Mouse (Mus musculus) cerebellum, adult 2 months (tissue): ENCODE data around the gene Spry1.

Experiments
- CTCF ChIP-seq: fragments of 200-500 bp; IDR thresholded peaks from 2 replicates; pipeline ENCODE4 v1.5.1; 2011; ENCODE audit warnings: low read depth, mild to moderate bottlenecking, control low read depth, low read length, moderate library complexity, borderline replicate concordance; ENCODE audit not compliant: insufficient read depth
- POLR2A ChIP-seq: fragments of 200-500 bp; IDR thresholded peaks from 2 replicates; pipeline ENCODE4 v1.6.1; 2011; ENCODE audit warnings: low read length, control low read depth, borderline replicate concordance; ENCODE audit not compliant: insufficient read depth

DNA sequence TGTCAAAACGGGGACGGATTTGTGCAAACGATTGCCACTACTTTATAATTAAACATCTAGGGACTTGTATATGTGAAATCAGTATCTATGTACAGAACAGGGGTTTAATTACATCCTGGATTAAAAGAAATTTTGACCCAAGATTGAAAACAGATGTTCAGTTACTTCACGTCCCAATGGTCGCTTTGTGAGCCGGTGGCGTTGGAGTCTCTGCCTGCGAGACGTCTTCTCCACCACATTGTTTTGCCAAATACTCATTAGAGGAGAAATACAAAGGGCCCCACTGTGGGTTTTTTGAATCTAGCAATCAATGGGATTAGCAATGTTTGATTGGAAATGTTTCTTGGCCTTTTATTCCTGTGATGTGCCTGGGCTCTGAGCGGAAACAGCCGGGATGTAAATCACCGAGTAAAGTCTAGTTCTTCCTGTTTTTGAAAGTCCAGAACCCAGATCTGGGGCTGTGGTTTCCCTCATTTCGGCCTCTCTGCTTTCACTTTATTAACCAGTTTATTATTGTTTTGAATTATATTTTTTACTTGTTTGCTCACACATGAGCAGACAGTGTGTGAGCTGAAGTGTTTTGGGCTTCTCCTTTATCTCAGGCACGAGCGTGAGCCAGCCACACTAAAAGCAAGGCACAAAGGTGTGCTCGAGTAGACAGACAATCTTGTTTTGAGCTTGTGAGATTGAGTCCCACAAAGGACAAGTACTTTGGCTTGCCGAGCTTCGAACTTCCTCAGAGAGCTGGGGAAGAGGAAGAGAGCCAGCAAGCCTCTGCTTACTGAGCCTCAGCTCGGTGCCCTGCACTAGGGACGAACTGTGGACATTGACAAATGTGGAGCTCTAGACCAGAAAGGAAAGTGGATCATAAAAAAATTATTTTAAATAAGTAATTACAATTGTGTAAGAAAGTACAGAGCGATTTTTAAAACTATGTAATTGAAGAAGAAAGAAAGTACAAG, 22.9 kb upstream of the Spry1 start:
- TF ChIP-seq CTCF: no peak
- TF ChIP-seq POLR2A: no peak
